Mouse (Mus musculus): ENCODE results near the gene Tmem63a. TPM values are rescaled to one million over a fixed set of nuclear protein-coding genes. Genes with fewer than 3 reads are reported as not detected.
A peak's percentile ranks its signal among the peaks of the same experiment; 100 is the strongest.

Tmem63a gene
- polyA plus RNA-seq, 1 experiment from 2014 or later: 22.7 TPM

DNA sequence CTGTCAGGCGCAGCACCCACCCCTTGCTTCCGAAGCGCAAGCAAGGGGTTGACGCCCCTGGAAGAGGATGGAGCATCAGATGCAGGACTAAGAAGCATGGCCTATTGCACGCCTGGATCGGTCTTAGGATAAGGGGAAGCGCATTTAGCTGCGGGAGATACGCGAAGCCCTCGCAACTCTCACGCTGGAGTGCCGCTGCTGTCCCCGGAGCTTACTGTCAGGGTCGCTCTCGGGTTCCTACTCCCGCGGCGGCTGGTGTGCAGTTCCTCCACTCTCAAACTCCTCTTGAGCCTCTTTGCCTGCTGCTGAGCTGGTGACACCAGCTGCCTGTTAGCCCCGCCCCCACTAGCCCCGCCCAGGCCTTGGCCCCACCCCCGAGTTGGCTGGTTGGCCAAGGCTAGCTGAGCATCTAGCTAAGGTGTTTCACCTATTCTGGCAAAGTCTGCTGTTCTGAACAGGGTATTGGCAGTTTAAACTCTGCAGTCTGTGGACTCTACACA, 75.1 kb downstream of the Tmem63a start:
- peak; percentile 80 for ATAC-seq
- Histone ChIP-seq H3K9me3 (ENCODE audit: low read length) (no peaks in the 10 kb centered on the region), H3K27me3 (replicated peaks; ENCODE audit: insufficient read depth, low read length) (no peaks in the 10 kb centered on the region), H3K36me3 (ENCODE audit: insufficient read depth, low read length) (no peaks in the 10 kb centered on the region), H3K4me1 (ENCODE audit: insufficient read depth, low read depth, low read length) (peaks cover 10% of the 10 kb centered on the region; the same call in 1 of the 2 replicates), H3K27ac (ENCODE audit: low read length) (peak overlapping the region; percentile 87), H3K4me3 (ENCODE audit: low read depth, low read length) (peak overlapping the region; percentile 46), H3K4me2 (replicated peaks; ENCODE audit: low read depth, low read length) (peak overlapping the region; percentile 97), H3K9ac (replicated peaks; ENCODE audit: low read depth) (peak overlapping the region; percentile 41; the same call in 1 of the 2 replicates)
- DNase-seq (ENCODE audit: low spot score): peak; percentile 87
- TF ChIP-seq EP300 (IDR thresholded peaks at IDR 0.05) (no peak), CTCF (IDR thresholded peaks at IDR 0.05) (no peak)
- WGBS: under 1% methylated on average over 22 of the region's 22 CpGs

DNA sequence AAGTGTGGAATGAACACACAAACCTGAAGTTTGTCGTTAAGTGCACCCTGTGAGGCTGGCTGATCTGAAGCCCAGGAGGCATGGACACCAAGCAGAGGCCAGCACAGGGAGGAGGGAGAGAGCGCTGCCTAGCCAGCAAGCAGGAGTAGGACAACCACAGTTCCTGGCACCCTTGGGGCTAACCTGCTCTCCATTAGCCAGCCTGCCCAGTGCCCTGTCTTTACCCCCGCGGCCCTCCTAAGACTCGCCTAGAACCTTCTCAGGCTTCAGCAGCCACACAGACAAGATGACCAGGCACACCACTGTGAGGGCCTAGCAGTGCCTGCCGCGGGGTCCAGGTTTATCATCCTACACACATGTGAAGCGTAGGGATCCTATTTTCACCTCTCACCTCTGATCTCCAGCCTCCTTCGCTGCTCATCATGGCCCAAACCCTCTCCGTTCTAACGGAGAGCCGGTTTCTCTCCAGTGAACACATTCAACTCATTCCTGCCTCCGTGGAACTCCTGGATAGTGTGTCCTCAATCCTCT, 75.8 kb downstream of the Tmem63a start:
- H3K36me3 ChIP-seq (ENCODE audit: insufficient read depth, low read length): no peaks in the 10 kb centered on the region
- H3K27me3 ChIP-seq (replicated peaks; ENCODE audit: insufficient read depth, low read length): no peaks in the 10 kb centered on the region
- no peak overlapping the region for H3K9ac ChIP-seq (replicated peaks; ENCODE audit: low read depth)
- DNase-seq (ENCODE audit: low spot score) (no peak), ATAC-seq (no peak)
- 0 out of 2 replicates have a peak overlapping the region, but pooled peaks have one; percentile 97 for H3K4me2 ChIP-seq (replicated peaks; ENCODE audit: low read depth, low read length)
- TF ChIP-seq EP300 (IDR thresholded peaks at IDR 0.05) (no peak), CTCF (IDR thresholded peaks at IDR 0.05) (no peak)
- H3K27ac ChIP-seq (ENCODE audit: low read length): no peak overlapping the region
- H3K4me3 ChIP-seq (ENCODE audit: low read depth, low read length): no peak overlapping the region
- no peaks in the 10 kb centered on the region for H3K9me3 ChIP-seq (ENCODE audit: low read length)
- H3K4me1 ChIP-seq (ENCODE audit: insufficient read depth, low read depth, low read length): peaks cover 10% of the 10 kb centered on the region; the same call in 1 of the 2 replicates
- WGBS: 70% methylated on average over 13 of the region's 13 CpGs

DNA sequence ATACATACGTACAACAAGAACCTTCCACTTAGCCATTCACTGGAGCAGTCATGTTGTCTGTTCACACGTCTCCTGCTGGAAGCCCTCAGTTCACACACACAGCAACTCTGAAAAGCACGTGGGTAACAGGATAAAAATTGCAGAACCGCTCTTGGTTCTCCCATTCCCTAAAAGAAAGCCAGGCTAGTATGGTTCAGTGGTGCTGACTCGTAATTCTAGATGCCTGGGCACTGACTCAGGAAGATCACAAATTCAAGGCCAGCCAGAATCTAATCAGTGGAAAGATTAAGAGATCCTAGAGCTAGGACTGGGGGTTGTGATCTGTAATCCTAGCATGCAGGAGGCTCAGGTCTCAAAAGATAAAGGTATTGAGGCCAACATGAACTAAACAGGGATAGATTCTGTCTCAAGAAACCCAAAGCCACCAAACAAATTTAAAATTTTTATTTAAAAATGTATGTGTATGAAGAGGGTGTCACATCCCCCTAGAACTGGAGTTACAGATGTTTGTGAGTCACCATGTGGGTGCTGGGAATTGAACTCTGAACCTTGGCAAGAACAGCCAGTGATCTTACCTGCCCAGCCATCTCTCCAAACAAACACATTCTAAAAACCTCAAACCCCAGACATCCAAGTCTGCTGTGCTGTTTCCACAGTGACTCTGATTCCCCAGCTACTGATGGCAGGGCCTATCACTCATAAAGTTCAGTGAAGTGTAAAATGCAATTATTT, 78.8 kb downstream of the Tmem63a start, which contains the start of gene Ephx1:
Ephx1 (minus strand) TSS at position 149 of the 732 bp plus-strand sequence.
- Histone ChIP-seq H3K4me3 (ENCODE audit: low read depth, low read length) (no peak within 1 kb of the TSS), H3K9ac (replicated peaks; ENCODE audit: low read depth) (no peak within 1 kb of the TSS), H3K27me3 (replicated peaks; ENCODE audit: insufficient read depth, low read length) (no peaks in the 10 kb centered on the region), H3K36me3 (ENCODE audit: insufficient read depth, low read length) (no peaks in the 10 kb centered on the region), H3K4me1 (ENCODE audit: insufficient read depth, low read depth, low read length) (peaks cover 3% of the 10 kb centered on the region; the same call in 1 of the 2 replicates), H3K9me3 (ENCODE audit: low read length) (no peaks in the 10 kb centered on the region), H3K27ac (ENCODE audit: low read length) (no peak within 1 kb of the TSS), H3K4me2 (replicated peaks; ENCODE audit: low read depth, low read length) (no peak within 1 kb of the TSS)
- no peak for TF ChIP-seq EP300 (IDR thresholded peaks at IDR 0.05)
- no peak for TF ChIP-seq CTCF (IDR thresholded peaks at IDR 0.05)
- 43% methylated on average over 5 of the region's 5 CpGs for WGBS
- ATAC-seq: no peak
- DNase-seq (ENCODE audit: low spot score): no peak

DNA sequence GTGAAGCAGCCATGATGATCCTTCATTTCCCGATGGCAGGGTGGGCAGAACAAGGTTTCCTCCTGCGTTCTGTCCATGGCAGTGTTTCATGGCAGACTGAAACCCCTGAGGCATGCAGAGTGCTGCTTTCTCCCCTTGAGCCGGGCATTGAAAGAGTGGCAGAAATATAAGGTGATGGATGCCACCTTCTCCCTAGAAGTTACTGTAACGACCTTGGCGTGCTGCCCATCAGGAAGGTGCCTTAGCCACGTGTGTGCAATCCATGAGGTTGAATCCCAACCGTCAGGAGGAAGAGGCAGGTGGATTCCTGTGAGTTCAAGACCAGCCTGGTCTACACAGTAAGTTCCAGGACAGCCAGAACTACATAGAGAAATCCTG, 79.3 kb downstream of the Tmem63a start:
- H3K4me3 ChIP-seq (ENCODE audit: low read depth, low read length): no peak overlapping the region
- H3K4me1 ChIP-seq (ENCODE audit: insufficient read depth, low read depth, low read length): no peaks in the 10 kb centered on the region; the same call in 1 of the 2 replicates
- WGBS: 63% methylated on average over 7 of the region's 7 CpGs
- H3K4me2 ChIP-seq (replicated peaks; ENCODE audit: low read depth, low read length): no peak overlapping the region
- DNase-seq (ENCODE audit: low spot score): no peak
- no peaks in the 10 kb centered on the region for H3K27me3 ChIP-seq (replicated peaks; ENCODE audit: insufficient read depth, low read length)
- no peaks in the 10 kb centered on the region for H3K36me3 ChIP-seq (ENCODE audit: insufficient read depth, low read length)
- no peak overlapping the region for H3K27ac ChIP-seq (ENCODE audit: low read length)
- H3K9me3 ChIP-seq (ENCODE audit: low read length): no peaks in the 10 kb centered on the region
- TF ChIP-seq CTCF (IDR thresholded peaks at IDR 0.05): no peak
- TF ChIP-seq EP300 (IDR thresholded peaks at IDR 0.05): no peak
- ATAC-seq: no peak
- H3K9ac ChIP-seq (replicated peaks; ENCODE audit: low read depth): no peak overlapping the region

DNA sequence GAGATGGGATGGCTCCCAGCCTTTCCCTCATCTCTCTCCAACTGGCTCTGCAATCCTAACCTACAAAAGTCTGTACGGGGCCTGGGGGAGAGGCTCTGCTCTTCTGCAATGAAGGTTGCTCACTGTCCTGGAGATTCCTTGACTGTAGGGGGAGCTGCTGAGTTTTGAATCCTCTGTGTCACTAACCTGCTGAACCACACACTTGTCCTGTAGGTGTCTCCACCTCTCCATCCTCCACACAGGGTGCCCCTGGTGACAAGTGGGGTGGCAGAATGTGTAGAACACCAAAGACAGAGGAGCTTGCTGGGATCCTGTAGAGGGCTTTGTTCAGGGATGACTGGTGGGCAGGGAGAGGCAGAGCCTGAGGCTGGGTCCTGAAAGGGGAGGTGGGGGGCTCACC, 80.1 kb downstream of the Tmem63a start:
- peak; percentile 78 for DNase-seq (ENCODE audit: low spot score)
- 11% methylated on average over 1 of the region's 1 CpGs for WGBS

More for the DNA sequence above, 80.1 kb downstream of the Tmem63a start:
- Histone ChIP-seq H3K27me3 (replicated peaks; ENCODE audit: insufficient read depth, low read length) (no peaks in the 10 kb centered on the region), H3K36me3 (ENCODE audit: insufficient read depth, low read length) (no peaks in the 10 kb centered on the region), H3K9ac (replicated peaks; ENCODE audit: low read depth) (no peak overlapping the region), H3K27ac (ENCODE audit: low read length) (no peak overlapping the region), H3K4me2 (replicated peaks; ENCODE audit: low read depth, low read length) (no peak overlapping the region), H3K9me3 (ENCODE audit: low read length) (no peaks in the 10 kb centered on the region), H3K4me1 (ENCODE audit: insufficient read depth, low read depth, low read length) (no peaks in the 10 kb centered on the region), H3K4me3 (ENCODE audit: low read depth, low read length) (no peak overlapping the region)
- peak; percentile 53; the same call in 1 of the 2 replicates for ATAC-seq
- TF ChIP-seq CTCF (IDR thresholded peaks at IDR 0.05): peak; percentile 81
- TF ChIP-seq EP300 (IDR thresholded peaks at IDR 0.05): no peak

Other genes starting within 250 kb of the Tmem63a start
- gene Mixl1, start 245.3 kb upstream of the Tmem63a start, polyA plus RNA-seq (2015; fragmentation: Nextera tagmentation; extraction: Ambion mirVana): not detected in 2 replicates
- gene Acbd3, start 216.3 kb upstream of the Tmem63a start, polyA plus RNA-seq (2015; fragmentation: Nextera tagmentation; extraction: Ambion mirVana): 17.0 and 18.5 TPM in 2 replicates
- 1,774 and 1,827 TPM in 2 replicates for gene H3f3a, start 128.4 kb upstream of the Tmem63a start, polyA plus RNA-seq (2015; fragmentation: Nextera tagmentation; extraction: Ambion mirVana)
- gene Sde2, start 91.2 kb upstream of the Tmem63a start, polyA plus RNA-seq (2015; fragmentation: Nextera tagmentation; extraction: Ambion mirVana): 21.2 and 22.6 TPM in 2 replicates
- 0.16 TPM in 1 of 2 replicates, not detected in the other for gene Lefty2, start 49.2 kb upstream of the Tmem63a start, polyA plus RNA-seq (2015; fragmentation: Nextera tagmentation; extraction: Ambion mirVana)
- 51.9 and 57.5 TPM in 2 replicates for gene Pycr2, start 38.1 kb upstream of the Tmem63a start, polyA plus RNA-seq (2015; fragmentation: Nextera tagmentation; extraction: Ambion mirVana)
- gene Lefty1, start 7.3 kb upstream of the Tmem63a start, polyA plus RNA-seq (2015; fragmentation: Nextera tagmentation; extraction: Ambion mirVana): 1.1 and 2.1 TPM in 2 replicates
- gene Ephx1, start 78.6 kb downstream of the Tmem63a start, polyA plus RNA-seq (2015; fragmentation: Nextera tagmentation; extraction: Ambion mirVana): 29.4 and 35.7 TPM in 2 replicates
- not detected in 2 replicates for gene 9130409I23Rik, start 108.9 kb downstream of the Tmem63a start, polyA plus RNA-seq (2015; fragmentation: Nextera tagmentation; extraction: Ambion mirVana)
- gene Nvl, start 201.9 kb downstream of the Tmem63a start, polyA plus RNA-seq (2015; fragmentation: Nextera tagmentation; extraction: Ambion mirVana): 13.3 and 13.4 TPM in 2 replicates
- gene Cnih4, start 202.3 kb downstream of the Tmem63a start, polyA plus RNA-seq (2015; fragmentation: Nextera tagmentation; extraction: Ambion mirVana): 95.4 and 115 TPM in 2 replicates